Mouse (Mus musculus) midbrain, embryonic 14.5 days (tissue): ENCODE measurements around the gene Itgam. TPM values are rescaled to one million over a fixed set of nuclear protein-coding genes. Genes with fewer than 3 reads are reported as not detected.

Experiments used
- ATAC-seq: fragments of 200-750 bp; cut with Nextera tagmentation; 2 replicates; pipeline ENCODE4 v1.8.0; 2017; ENCODE audit warnings: moderate number of reproducible peaks, moderate library complexity; ENCODE audit not compliant: low FRiP score, low TSS enrichment
- DNase-seq: peaks from one replicate; pipeline ENCODE4 v3.0.0-alpha.2; 2015
- H3K27ac ChIP-seq: fragments of 300-500 bp; sonication (generic); replicated peaks from 2 replicates; pipeline ENCODE4 v1.5.1; 2014; ENCODE audit warnings: mild to moderate bottlenecking, low read depth, low read length, moderate library complexity
- H3K27me3 ChIP-seq: fragments of 300-500 bp; sonication (generic); 2 replicates; pipeline ENCODE4 v1.6.1; 2014; ENCODE audit warnings: low read length, control low read depth, mixed read lengths; ENCODE audit not compliant: control insufficient read depth, insufficient read depth
- H3K36me3 ChIP-seq: fragments of 300-500 bp; sonication (generic); 2 replicates; pipeline ENCODE4 v1.6.1; 2014; ENCODE audit warnings: low read length, control low read depth; ENCODE audit not compliant: control insufficient read depth, insufficient read depth
- H3K4me1 ChIP-seq: fragments of 300-500 bp; sonication (generic); 2 replicates; pipeline ENCODE4 v1.6.1; 2014; ENCODE audit warnings: mild to moderate bottlenecking, antibody characterized with exemption, low read length, control low read depth; ENCODE audit not compliant: control insufficient read depth, insufficient read depth
- H3K4me2 ChIP-seq: fragments of 300-500 bp; sonication (generic); 2 replicates; pipeline ENCODE4 v1.6.1; 2014; ENCODE audit warnings: mild to moderate bottlenecking, low read length, moderate library complexity
- H3K4me3 ChIP-seq: fragments of 300-500 bp; sonication (generic); replicated peaks from 2 replicates; pipeline ENCODE4 v1.5.1; 2014; ENCODE audit warnings: low read depth, low read length
- H3K9ac ChIP-seq: fragments of 300-500 bp; sonication (generic); replicated peaks from 2 replicates; pipeline ENCODE4 v1.6.1; 2014; ENCODE audit warnings: mild to moderate bottlenecking, low read length, moderate library complexity
- H3K9me3 ChIP-seq: fragments of 300-500 bp; sonication (generic); 2 replicates; pipeline ENCODE4 v1.6.1; 2016; ENCODE audit warnings: low read length, control low read depth, mixed read lengths; ENCODE audit not compliant: control insufficient read depth
- WGBS: fragments of 180-500 bp; shearing (Covaris S2); extraction: QIAGEN DNeasy Blood & Tissue Kit; methylation state at CpG from one replicate; pipeline ENCODE4 v1.1.7; 2014; 5-methylcytosine and 5-hydroxymethylcytosine counted together
- polyA plus RNA-seq: library from polyadenylated mRNA; unstranded; fragments of >200 nt; fragmentation: Nextera tagmentation; extraction: Ambion mirVana; gene quantifications from 2 replicates; pipeline ENCODE4 v1.2.1, GENCODE M21; 2014

Gene Itgam
- polyA plus RNA-seq, 1 experiment from 2014 or later = 0.68 TPM

DNA sequence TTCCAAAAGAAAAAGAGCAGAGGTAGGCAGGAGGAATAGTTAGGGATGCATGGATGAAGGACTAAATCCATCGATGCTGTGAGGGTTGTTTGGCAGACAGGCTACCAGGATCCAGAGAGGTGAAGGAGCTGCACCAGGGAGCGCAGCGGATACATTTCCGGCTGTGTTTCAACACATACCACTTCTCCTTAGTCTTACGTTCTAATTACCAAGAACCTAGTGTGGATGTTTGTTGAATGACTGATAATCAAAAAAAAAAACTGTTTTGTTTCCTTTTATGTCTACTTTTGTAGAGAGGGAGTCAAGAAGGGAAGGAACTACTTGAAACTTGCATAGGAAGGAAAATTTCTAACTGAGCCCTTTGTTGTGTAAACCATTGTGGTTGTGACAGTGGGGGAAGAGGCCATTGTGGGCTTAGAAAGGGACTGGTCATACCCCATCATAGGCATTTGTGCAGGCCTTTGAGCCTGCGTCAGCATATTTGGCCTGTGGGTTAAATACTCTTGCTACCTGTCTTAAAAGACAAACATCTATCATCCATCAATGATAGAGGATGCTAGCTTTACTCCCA, 856 bp downstream of the Itgam start:
- no peaks in the 10 kb centered on the region for H3K36me3 ChIP-seq
- no peaks in the 10 kb centered on the region for H3K9me3 ChIP-seq
- WGBS = 79% methylated on average over 6 of the region's 6 CpGs
- DNase-seq (no peak), ATAC-seq (no peak)
- no peak overlapping the region for H3K4me3 ChIP-seq
- H3K27ac ChIP-seq = no peak overlapping the region
- no peaks in the 10 kb centered on the region for H3K27me3 ChIP-seq
- H3K9ac ChIP-seq = no peak overlapping the region
- no peaks in the 10 kb centered on the region for H3K4me1 ChIP-seq
- no peak overlapping the region for H3K4me2 ChIP-seq

DNA sequence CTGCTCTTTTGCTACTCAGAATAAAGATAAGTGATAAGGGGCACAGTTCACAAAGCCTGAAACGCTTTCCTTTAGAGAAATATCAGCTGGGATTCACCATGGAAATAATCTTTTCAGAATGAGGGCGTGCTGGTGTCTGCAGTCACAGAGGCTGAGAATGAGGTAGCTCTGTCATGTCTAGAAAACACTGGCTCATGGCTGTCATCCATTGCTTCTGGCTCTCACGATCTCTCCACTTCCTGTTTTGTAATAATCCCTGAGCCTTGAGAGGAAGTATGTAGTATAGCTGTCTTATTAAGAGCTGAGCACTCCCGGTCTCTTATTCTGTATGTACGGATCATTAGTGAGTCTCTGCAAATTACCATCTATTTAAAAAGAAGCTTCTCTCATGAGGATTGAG, 3.1 kb downstream of the Itgam start:
- Histone ChIP-seq H3K4me1 (no peaks in the 10 kb centered on the region), H3K4me3 (no peak overlapping the region), H3K4me2 (no peak overlapping the region), H3K9ac (no peak overlapping the region), H3K36me3 (no peaks in the 10 kb centered on the region), H3K9me3 (no peaks in the 10 kb centered on the region), H3K27ac (no peak overlapping the region), H3K27me3 (no peaks in the 10 kb centered on the region)
- DNase-seq (no peak), ATAC-seq (no peak)
- 87% methylated on average over 5 of the region's 5 CpGs for WGBS

DNA sequence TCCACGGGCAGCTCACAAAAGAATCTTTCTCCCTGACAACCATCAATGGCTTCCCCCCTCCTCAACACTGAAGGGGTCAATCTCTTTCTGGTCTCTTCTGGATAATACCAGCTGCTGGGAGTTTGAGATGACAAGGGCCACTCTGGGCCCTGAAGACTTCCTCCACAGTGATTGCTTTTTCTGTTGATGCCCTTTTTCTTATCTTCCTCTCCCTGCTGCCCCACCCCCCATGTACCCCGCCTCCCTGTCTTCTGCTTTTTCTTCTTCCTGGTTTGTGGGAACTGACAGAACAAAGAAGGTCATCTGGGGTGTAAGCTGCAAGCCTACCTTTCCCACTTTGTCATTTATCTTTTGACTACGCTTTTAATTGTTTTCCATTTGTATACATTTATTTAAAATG, 5.4 kb downstream of the Itgam start:
- ATAC-seq = no peak
- Histone ChIP-seq H3K27me3 (no peaks in the 10 kb centered on the region), H3K36me3 (no peaks in the 10 kb centered on the region), H3K9ac (no peak overlapping the region), H3K4me2 (no peak overlapping the region), H3K27ac (no peak overlapping the region), H3K4me3 (no peak overlapping the region), H3K4me1 (no peaks in the 10 kb centered on the region), H3K9me3 (no peaks in the 10 kb centered on the region)
- WGBS = 48% methylated on average over 3 of the region's 3 CpGs
- no peak for DNase-seq

DNA sequence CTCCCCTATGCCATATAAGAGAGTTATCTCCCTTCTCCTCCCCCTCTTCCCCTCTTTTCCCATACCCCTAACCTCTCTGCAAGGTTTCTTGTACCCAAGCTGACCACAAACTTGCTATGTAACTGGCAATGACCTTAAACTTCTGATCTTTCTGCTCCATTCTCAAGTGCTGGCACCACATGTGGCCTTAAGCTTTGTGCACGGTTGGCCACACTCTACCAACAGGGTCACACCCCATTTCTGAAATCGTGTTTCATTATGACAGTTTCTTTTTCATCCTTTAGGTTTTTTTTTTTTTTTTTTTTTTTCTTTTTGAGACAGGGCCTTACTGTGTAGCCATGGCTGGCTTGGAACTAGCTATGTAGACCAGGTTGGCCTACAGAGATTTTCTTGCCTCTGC, 7.4 kb downstream of the Itgam start:
- no peak overlapping the region for H3K4me2 ChIP-seq
- H3K4me1 ChIP-seq = no peaks in the 10 kb centered on the region
- ATAC-seq (no peak), DNase-seq (no peak)
- H3K9me3 ChIP-seq = no peaks in the 10 kb centered on the region
- no peaks in the 10 kb centered on the region for H3K27me3 ChIP-seq
- WGBS = 76% methylated on average over 2 of the region's 2 CpGs
- H3K27ac ChIP-seq = no peak overlapping the region
- H3K9ac ChIP-seq = no peak overlapping the region
- H3K4me3 ChIP-seq = no peak overlapping the region
- H3K36me3 ChIP-seq = no peaks in the 10 kb centered on the region

- H3K27me3 ChIP-seq = no peaks in the 10 kb centered on the region
- H3K27ac ChIP-seq = no peak overlapping the region
- no peaks in the 10 kb centered on the region for H3K9me3 ChIP-seq
- ATAC-seq (no peak), DNase-seq (no peak)
- WGBS = 89% methylated on average over 4 of the region's 4 CpGs
- no peaks in the 10 kb centered on the region for H3K4me1 ChIP-seq
- H3K36me3 ChIP-seq = no peaks in the 10 kb centered on the region
- H3K9ac ChIP-seq = no peak overlapping the region
- no peak overlapping the region for H3K4me3 ChIP-seq
- no peak overlapping the region for H3K4me2 ChIP-seq
Measured at GRCm38 (mm10) chr7:128071816-128072215, 9.4 kb downstream of the Itgam start.

DNA sequence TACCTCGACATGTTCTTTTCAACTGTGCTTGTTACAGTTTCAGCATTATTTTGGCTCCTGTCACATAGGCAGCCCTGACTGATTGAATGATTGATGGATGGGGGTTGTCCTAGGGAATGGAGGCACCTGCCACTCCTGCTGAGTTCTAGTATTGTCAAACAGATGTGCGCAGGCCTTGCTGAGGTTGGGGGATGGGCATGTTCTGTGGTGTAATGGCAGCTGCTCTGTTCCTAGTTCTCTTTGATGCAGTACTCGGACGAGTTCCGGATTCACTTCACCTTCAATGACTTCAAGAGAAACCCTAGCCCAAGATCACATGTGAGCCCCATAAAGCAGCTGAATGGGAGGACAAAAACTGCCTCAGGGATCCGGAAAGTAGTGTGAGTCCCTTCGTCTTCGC, 17.6 kb downstream of the Itgam start:
- no peak for ATAC-seq

GRCm38 (mm10) chr7:128089141-128089540, 26.7 kb downstream of the Itgam start:
- no peak overlapping the region for H3K4me3 ChIP-seq
- H3K9ac ChIP-seq = no peak overlapping the region
- no peak overlapping the region for H3K4me2 ChIP-seq
- H3K27ac ChIP-seq = no peak overlapping the region
- H3K9me3 ChIP-seq = no peaks in the 10 kb centered on the region
- H3K4me1 ChIP-seq = no peaks in the 10 kb centered on the region
- H3K27me3 ChIP-seq = no peaks in the 10 kb centered on the region
- ATAC-seq = no peak
- 88% methylated on average over 7 of the region's 7 CpGs for WGBS
- no peak for DNase-seq
- no peaks in the 10 kb centered on the region for H3K36me3 ChIP-seq

More for the DNA sequence above, 17.6 kb downstream of the Itgam start:
- WGBS = 86% methylated on average over 8 of the region's 8 CpGs
- no peaks in the 10 kb centered on the region for H3K27me3 ChIP-seq
- DNase-seq = no peak
- no peak overlapping the region for H3K9ac ChIP-seq
- H3K36me3 ChIP-seq = no peaks in the 10 kb centered on the region
- H3K4me2 ChIP-seq = no peak overlapping the region
- no peaks in the 10 kb centered on the region for H3K4me1 ChIP-seq
- no peak overlapping the region for H3K4me3 ChIP-seq
- H3K9me3 ChIP-seq = no peaks in the 10 kb centered on the region
- no peak overlapping the region for H3K27ac ChIP-seq

- Histone ChIP-seq H3K9me3 (no peaks in the 10 kb centered on the region), H3K4me1 (no peaks in the 10 kb centered on the region), H3K27ac (no peak overlapping the region), H3K4me2 (no peak overlapping the region), H3K27me3 (no peaks in the 10 kb centered on the region), H3K9ac (no peak overlapping the region), H3K4me3 (no peak overlapping the region), H3K36me3 (no peaks in the 10 kb centered on the region)
- WGBS = 83% methylated on average over 1 of the region's 1 CpGs
- DNase-seq (no peak), ATAC-seq (no peak)
Measured at GRCm38 (mm10) chr7:128098135-128098534, 35.7 kb downstream of the Itgam start.

DNA sequence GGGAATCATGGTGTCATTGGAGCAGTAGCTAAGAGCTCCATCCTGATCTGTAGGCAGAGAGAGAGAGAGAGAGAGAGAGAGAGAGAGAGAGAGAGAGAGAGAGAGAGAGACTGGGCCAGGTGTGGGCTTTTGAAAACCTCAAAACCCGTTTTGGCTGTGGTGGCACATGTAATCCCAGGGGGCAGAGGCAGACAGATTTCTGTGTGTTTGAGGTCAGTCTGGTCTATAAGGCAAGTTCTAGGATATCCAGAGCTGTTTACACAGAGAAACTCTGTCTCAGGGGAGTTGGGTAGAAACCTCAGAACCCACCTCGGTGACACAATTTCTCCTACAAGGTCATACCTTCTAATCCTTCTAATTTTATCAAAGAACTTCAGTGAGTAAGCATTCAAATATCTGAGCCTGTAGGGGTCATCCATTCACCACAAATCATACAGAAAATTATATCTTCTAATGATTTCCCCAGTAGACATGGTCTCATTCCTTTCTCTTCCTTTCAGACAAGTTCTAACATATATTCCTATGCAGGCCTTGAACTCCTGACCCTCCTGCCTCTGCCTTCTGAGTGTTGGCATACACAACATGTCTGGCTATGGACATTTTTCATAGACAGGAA, 38.4 kb downstream of the Itgam start:
- Histone ChIP-seq H3K4me1 (no peaks in the 10 kb centered on the region), H3K36me3 (no peaks in the 10 kb centered on the region), H3K9ac (no peak overlapping the region), H3K27ac (no peak overlapping the region), H3K9me3 (no peaks in the 10 kb centered on the region), H3K4me3 (no peak overlapping the region), H3K27me3 (no peaks in the 10 kb centered on the region), H3K4me2 (no peak overlapping the region)
- WGBS = 80% methylated on average over 2 of the region's 2 CpGs
- ATAC-seq = no peak
- no peak for DNase-seq
